Mouse (Mus musculus) fat pad, adult 2 months (tissue): ENCODE results near the gene Ttc5.
"Not testable (repeated sequence)": the region's sequence is repeated elsewhere in the genome, so short reads cannot be mapped to it uniquely, and the experiment has no call there.

Source experiments
- DNase-seq: peaks from one replicate; pipeline ENCODE4 v3.0.0-alpha.2; 2011; ENCODE audit warnings: low read depth, low spot score; ENCODE audit errors: extremely low read depth

The Ttc5 gene

GRCm38 (mm10) chr14:50782166-50782565, 3.2 kb downstream of the Ttc5 start:
- no peak for DNase-seq

GRCm38 (mm10) chr14:50771342-50771741, 14.0 kb downstream of the Ttc5 start:
- DNase-seq = no peak

- DNase-seq = no peak
Measured at GRCm38 (mm10) chr14:50765736-50766135, 19.6 kb downstream of the Ttc5 start.

- DNase-seq = no peak
Measured at GRCm38 (mm10) chr14:50758416-50759085, 26.8 kb downstream of the Ttc5 start.

GRCm38 (mm10) chr14:50744994-50745393, 40.3 kb downstream of the Ttc5 start, which contains the start of gene Olfr749:
Gene Olfr749 (minus strand): TSS chr14:50745094.
- DNase-seq = no peak

GRCm38 (mm10) chr14:50741584-50741983, 43.7 kb downstream of the Ttc5 start:
- DNase-seq = no peak

- DNase-seq = no peak
Measured at GRCm38 (mm10) chr14:50740334-50740733, 45.0 kb downstream of the Ttc5 start.

GRCm38 (mm10) chr14:50722371-50722770, 62.9 kb downstream of the Ttc5 start:
- not testable (repeated sequence) for DNase-seq

GRCm38 (mm10) chr14:50719875-50720274, 65.4 kb downstream of the Ttc5 start:
- DNase-seq = not testable (repeated sequence)
